Mouse (Mus musculus) midbrain, embryonic 13.5 days (tissue): ENCODE measurements around the gene Bpnt1. TPM values are rescaled to one million over a fixed set of nuclear protein-coding genes. Genes with fewer than 3 reads are reported as not detected.

Experiments
- ATAC-seq: fragments of 200-750 bp; cut with Nextera tagmentation; 2 replicates; pipeline ENCODE4 v1.8.0; 2017; ENCODE audit warnings: mild to moderate bottlenecking, moderate TSS enrichment, moderate library complexity
- H3K27ac ChIP-seq: fragments of 300-500 bp; sonication (generic); 2 replicates; pipeline ENCODE4 v1.5.1; 2015; ENCODE audit warnings: inconsistent platforms, mild to moderate bottlenecking, moderate library complexity
- H3K27me3 ChIP-seq: fragments of 300-500 bp; sonication (generic); 2 replicates; pipeline ENCODE4 v1.6.1; 2015; ENCODE audit warnings: mild to moderate bottlenecking, inconsistent platforms
- H3K36me3 ChIP-seq: fragments of 300-500 bp; sonication (generic); 2 replicates; pipeline ENCODE4 v1.6.1; 2015; ENCODE audit warnings: mild to moderate bottlenecking, inconsistent platforms
- H3K4me1 ChIP-seq: fragments of 300-500 bp; sonication (generic); replicated peaks from 2 replicates; pipeline ENCODE4 v1.6.1; 2015; ENCODE audit warnings: inconsistent platforms
- H3K4me2 ChIP-seq: fragments of 300-500 bp; sonication (generic); replicated peaks from 2 replicates; pipeline ENCODE4 v1.6.1; 2015; ENCODE audit warnings: moderate library complexity, mild to moderate bottlenecking, inconsistent platforms
- H3K4me3 ChIP-seq: fragments of 300-500 bp; sonication (generic); replicated peaks from 2 replicates; pipeline ENCODE4 v1.5.1; 2015; ENCODE audit warnings: mild to moderate bottlenecking, inconsistent platforms
- H3K9ac ChIP-seq: fragments of 300-500 bp; sonication (generic); replicated peaks from 2 replicates; pipeline ENCODE4 v1.6.1; 2015; ENCODE audit warnings: mild to moderate bottlenecking, inconsistent platforms
- H3K9me3 ChIP-seq: fragments of 300-500 bp; sonication (generic); 2 replicates; pipeline ENCODE4 v1.6.1; 2016; ENCODE audit warnings: mild to moderate bottlenecking, inconsistent platforms
- WGBS: fragments of 180-500 bp; shearing (Covaris S2); methylation state at CpG from one replicate; pipeline ENCODE4 v1.1.7; 2015; 5-methylcytosine and 5-hydroxymethylcytosine counted together
- polyA plus RNA-seq: library from polyadenylated mRNA; unstranded; fragments of >200 nt; fragmentation: Nextera tagmentation; extraction: Ambion mirVana; gene quantifications from 2 replicates; pipeline ENCODE4 v1.2.1, GENCODE M21; 2015

Gene Bpnt1
- polyA plus RNA-seq: 37.4 and 37.6 TPM in 2 replicates

DNA sequence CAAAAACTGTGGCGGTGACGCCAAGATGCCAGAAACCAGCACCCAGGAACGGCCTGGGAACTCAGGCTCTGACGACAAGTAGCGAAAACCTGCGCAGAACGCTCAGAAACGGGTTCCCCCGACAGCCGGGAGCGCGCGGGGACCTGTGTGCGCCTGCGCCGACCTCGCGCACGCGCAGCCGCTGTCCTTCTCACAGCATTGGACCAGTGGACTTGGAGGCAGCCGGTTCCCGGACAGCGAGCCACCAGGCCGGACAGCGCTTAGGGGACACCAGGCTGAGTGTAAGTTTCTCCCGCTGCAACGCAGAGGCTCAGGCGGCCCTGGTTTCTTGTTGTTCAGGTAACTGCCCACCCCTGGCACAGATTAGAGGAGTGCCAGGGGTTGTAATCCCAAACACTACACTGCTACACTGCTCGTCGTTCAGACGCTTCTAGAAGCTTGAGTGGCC is at the start of gene Bpnt1:
TSS of gene Bpnt1 (plus strand) at position 167 of the 448 bp plus-strand sequence.
- peak within 1 kb of the TSS; percentile 85 for H3K27ac ChIP-seq
- H3K9me3 ChIP-seq: no peaks in the 10 kb centered on the region
- peak within 1 kb of the TSS; percentile 69 for H3K4me3 ChIP-seq
- peak within 1 kb of the TSS; percentile 82 for H3K9ac ChIP-seq
- peak within 1 kb of the TSS; percentile 60 for H3K4me2 ChIP-seq
- under 1% methylated on average over 32 of the region's 32 CpGs for WGBS
- H3K4me1 ChIP-seq: peaks cover 50% of the 10 kb centered on the region
- H3K36me3 ChIP-seq: peaks cover 3% of the 10 kb centered on the region
- H3K27me3 ChIP-seq: no peaks in the 10 kb centered on the region
- ATAC-seq: peak; percentile 81

DNA sequence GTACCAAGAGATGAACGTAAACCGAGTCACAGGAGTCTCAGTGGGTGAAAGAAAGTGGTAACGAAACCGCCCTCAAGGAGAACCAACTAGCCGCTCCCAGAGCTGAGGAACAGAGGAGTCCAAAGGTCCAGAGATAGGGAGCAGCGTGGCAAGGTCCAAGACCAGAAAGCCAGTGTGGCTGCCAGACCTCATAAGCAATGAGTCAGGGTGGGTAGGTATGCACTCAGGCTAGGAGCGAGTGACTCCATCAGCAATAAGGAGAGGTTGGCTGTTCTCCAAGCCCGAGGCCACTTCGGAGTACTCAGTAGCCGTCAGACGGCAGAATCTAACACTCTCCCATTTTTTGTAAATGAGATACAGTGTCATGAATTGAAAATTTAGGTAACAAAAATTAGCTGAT is 49.1 kb upstream of the Bpnt1 start:
- 97% methylated on average over 11 of the region's 11 CpGs for WGBS
- no peaks in the 10 kb centered on the region for H3K4me1 ChIP-seq
- H3K27me3 ChIP-seq: no peaks in the 10 kb centered on the region
- no peak overlapping the region for H3K4me3 ChIP-seq
- no peak overlapping the region for H3K4me2 ChIP-seq
- no peak for ATAC-seq
- H3K9me3 ChIP-seq: no peaks in the 10 kb centered on the region
- no peak overlapping the region for H3K9ac ChIP-seq
- H3K27ac ChIP-seq: no peak overlapping the region
- peaks cover 89% of the 10 kb centered on the region for H3K36me3 ChIP-seq

DNA sequence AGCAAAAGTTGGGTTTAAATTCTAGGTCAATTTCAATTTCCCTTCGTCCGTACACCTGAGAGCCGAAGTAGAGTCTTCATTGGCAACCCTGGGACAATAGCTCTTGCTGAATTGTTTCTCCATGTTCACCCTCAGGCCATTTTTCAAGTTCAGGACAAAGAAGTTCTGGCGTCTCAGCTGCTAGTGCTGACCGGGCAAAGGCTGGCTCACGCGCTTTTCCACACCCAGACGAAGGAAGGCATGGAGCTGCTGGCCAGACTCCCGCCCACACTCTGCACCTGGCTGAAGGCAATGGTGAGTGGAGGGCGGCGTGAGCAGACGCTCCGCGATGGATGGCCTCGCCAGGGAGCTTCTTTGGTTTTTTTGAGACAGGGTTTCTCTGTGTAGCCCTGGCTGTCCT is 48.7 kb upstream of the Bpnt1 start:
- Histone ChIP-seq H3K27me3 (no peaks in the 10 kb centered on the region), H3K4me2 (no peak overlapping the region), H3K27ac (no peak overlapping the region), H3K36me3 (peaks cover 89% of the 10 kb centered on the region), H3K4me1 (no peaks in the 10 kb centered on the region), H3K4me3 (no peak overlapping the region), H3K9me3 (no peaks in the 10 kb centered on the region), H3K9ac (no peak overlapping the region)
- ATAC-seq: no peak
- WGBS: 95% methylated on average over 15 of the region's 15 CpGs

DNA sequence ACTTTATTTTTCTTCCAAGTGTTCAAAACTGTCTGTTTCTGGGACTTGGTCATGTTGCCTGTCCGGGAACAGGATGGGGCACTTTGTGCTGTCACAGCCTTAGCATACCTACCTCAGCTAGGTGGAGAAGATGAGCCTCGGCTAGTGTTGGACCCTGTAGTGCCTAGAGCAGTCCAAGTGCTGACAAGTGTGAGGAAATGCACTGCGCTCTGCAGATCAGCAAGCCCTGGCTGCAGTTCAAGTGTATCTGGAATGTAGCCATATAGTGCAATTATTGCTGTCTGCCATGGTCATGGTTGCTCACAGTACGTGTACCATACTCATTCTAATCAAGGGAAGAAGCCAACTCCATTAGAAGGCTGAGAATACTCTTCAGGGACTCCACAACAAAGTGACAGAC is 47.2 kb upstream of the Bpnt1 start:
- Histone ChIP-seq H3K4me1 (no peaks in the 10 kb centered on the region), H3K36me3 (peaks cover 80% of the 10 kb centered on the region), H3K27me3 (no peaks in the 10 kb centered on the region), H3K9me3 (no peaks in the 10 kb centered on the region), H3K27ac (no peak overlapping the region), H3K9ac (no peak overlapping the region), H3K4me3 (no peak overlapping the region), H3K4me2 (no peak overlapping the region)
- ATAC-seq: peak; percentile 65; the same call in 1 of the 2 replicates
- WGBS: 80% methylated on average over 4 of the region's 4 CpGs

DNA sequence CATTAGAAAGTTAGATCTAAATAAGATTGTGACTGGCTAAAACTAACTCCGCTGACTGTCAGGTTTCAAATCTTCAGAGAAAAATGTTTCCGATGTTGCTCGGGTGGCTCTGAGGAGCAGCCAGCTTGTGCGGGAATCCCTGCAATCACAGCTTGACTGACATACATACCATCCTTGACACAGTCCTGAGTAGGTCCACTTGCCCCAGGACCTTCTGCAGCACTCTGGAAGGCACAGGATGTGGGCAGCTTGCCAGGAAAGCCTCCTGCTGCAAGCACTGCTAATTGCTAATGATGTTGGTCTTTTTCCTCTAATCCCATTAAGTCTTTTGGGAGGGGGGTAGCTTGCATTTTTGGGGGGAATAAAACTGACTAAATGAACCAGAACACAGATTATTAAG is 46.8 kb upstream of the Bpnt1 start:
- H3K36me3 ChIP-seq: peaks cover 79% of the 10 kb centered on the region
- H3K27ac ChIP-seq: no peak overlapping the region
- H3K9ac ChIP-seq: no peak overlapping the region
- H3K4me3 ChIP-seq: no peak overlapping the region
- H3K27me3 ChIP-seq: no peaks in the 10 kb centered on the region
- no peaks in the 10 kb centered on the region for H3K9me3 ChIP-seq
- H3K4me1 ChIP-seq: no peaks in the 10 kb centered on the region
- H3K4me2 ChIP-seq: no peak overlapping the region
- ATAC-seq: peak; percentile 58; the same call in 1 of the 2 replicates
- WGBS: 91% methylated on average over 4 of the region's 4 CpGs

DNA sequence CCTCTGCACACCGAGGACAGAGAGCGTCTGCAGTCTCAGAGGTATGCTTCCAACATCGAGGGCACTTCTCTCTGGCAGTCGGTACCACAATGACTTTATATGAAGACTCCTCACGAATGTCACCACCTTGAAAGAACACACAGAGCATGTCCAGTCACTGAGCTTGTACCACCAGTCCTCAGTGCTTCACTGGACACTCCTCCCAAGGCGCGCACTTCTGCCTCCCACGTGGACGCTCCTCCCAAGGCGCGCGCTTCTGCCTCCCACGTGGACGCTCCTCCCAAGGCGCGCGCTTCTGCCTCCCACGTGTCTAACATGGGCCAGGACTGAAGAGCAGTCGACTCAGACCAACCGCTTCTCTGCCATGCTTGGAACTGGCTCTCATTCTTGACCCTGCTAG is 44.9 kb upstream of the Bpnt1 start:
- Histone ChIP-seq H3K4me3 (no peak overlapping the region), H3K36me3 (peaks cover 81% of the 10 kb centered on the region), H3K4me1 (no peaks in the 10 kb centered on the region), H3K9me3 (no peaks in the 10 kb centered on the region), H3K27me3 (no peaks in the 10 kb centered on the region), H3K27ac (no peak overlapping the region), H3K9ac (no peak overlapping the region), H3K4me2 (no peak overlapping the region)
- 95% methylated on average over 20 of the region's 20 CpGs for WGBS
- ATAC-seq: no peak

DNA sequence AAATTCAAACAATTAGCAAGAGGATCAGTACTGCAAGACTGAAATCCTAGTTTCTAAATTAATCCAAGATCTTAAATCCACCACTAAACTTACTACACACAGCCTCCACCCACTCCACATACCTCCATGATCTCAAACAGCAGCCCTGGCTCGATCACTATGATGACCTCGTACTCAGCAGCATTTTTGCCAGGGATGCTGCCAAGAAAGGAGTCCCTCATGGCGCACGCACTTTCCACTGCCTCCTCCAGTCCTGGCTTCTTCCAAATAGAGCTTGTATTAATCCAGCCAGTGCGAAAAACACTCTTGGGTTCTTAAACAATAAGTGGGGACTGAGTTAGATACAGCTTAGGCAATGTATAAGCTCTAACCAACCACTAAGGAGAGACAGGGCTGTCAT is 42.7 kb upstream of the Bpnt1 start:
- WGBS: 88% methylated on average over 5 of the region's 5 CpGs

DNA sequence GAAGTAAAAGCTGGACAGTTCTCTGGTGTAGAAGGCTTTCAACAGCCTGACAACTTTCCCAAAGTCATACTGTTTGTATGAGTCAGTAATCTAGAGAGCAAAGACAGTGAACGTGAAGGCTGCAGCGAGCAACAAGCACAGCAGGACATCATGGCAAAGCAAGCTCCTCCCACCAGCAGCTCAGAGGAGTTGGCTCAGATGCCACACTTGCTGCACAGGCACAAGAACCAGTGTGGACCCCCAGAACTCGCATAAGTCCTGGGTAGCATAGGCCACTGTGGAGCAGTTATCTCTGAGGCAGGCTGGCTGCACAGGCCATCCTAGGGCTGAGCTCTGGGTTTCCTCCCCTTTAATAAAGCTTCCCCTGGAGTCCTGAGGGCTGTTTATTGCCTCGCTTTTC is 40.6 kb upstream of the Bpnt1 start:
- no peak overlapping the region for H3K4me2 ChIP-seq
- H3K9me3 ChIP-seq: no peaks in the 10 kb centered on the region
- no peaks in the 10 kb centered on the region for H3K27me3 ChIP-seq
- ATAC-seq: no peak
- H3K36me3 ChIP-seq: peaks cover 80% of the 10 kb centered on the region
- H3K4me1 ChIP-seq: no peaks in the 10 kb centered on the region
- no peak overlapping the region for H3K9ac ChIP-seq
- WGBS: 73% methylated on average over 4 of the region's 4 CpGs
- no peak overlapping the region for H3K27ac ChIP-seq
- no peak overlapping the region for H3K4me3 ChIP-seq

More for the DNA sequence above, 42.7 kb upstream of the Bpnt1 start:
- H3K27ac ChIP-seq: no peak overlapping the region
- no peak overlapping the region for H3K4me3 ChIP-seq
- peaks cover 82% of the 10 kb centered on the region for H3K36me3 ChIP-seq
- H3K27me3 ChIP-seq: no peaks in the 10 kb centered on the region
- ATAC-seq: no peak
- no peaks in the 10 kb centered on the region for H3K4me1 ChIP-seq
- no peaks in the 10 kb centered on the region for H3K9me3 ChIP-seq
- no peak overlapping the region for H3K4me2 ChIP-seq
- no peak overlapping the region for H3K9ac ChIP-seq

DNA sequence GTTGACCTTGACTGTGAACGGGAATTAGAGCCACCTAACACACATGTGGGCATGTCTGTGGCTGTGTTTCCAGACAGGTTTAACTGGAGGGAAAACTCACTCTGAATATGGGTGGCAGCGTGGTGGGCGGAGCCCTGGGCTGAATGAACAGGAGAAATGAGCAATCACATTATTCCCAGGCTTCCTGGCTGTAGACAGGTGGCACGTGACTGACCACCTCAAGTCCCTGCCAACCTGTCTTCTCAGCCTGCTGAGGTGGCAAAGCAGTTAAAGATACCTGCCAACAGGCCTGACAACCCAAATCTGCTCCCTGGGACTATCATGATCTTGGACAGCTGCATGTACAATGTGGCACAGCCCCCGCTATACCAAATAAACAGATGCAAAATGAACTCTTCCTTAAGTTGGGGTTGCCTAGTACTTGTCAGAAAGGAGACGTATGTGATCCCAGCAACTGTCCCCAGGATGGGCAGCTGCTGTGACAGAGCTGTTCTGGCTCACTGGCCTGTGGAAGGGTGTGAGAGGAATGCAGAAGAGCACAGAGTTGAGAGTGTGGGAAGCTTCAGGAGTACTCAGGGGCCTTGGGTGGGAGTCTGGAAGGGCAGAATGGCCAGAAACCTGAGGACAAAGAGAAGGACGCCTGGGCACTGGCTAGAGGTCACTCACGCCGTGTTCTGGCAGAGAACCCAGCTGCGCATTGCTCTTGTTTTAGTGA is 39.1 kb upstream of the Bpnt1 start:
- no peaks in the 10 kb centered on the region for H3K9me3 ChIP-seq
- ATAC-seq: no peak
- H3K36me3 ChIP-seq: peaks cover 82% of the 10 kb centered on the region
- WGBS: 92% methylated on average over 10 of the region's 10 CpGs
- H3K4me3 ChIP-seq: no peak overlapping the region
- no peak overlapping the region for H3K9ac ChIP-seq
- no peaks in the 10 kb centered on the region for H3K4me1 ChIP-seq
- H3K27ac ChIP-seq: no peak overlapping the region
- H3K4me2 ChIP-seq: no peak overlapping the region
- H3K27me3 ChIP-seq: no peaks in the 10 kb centered on the region

DNA sequence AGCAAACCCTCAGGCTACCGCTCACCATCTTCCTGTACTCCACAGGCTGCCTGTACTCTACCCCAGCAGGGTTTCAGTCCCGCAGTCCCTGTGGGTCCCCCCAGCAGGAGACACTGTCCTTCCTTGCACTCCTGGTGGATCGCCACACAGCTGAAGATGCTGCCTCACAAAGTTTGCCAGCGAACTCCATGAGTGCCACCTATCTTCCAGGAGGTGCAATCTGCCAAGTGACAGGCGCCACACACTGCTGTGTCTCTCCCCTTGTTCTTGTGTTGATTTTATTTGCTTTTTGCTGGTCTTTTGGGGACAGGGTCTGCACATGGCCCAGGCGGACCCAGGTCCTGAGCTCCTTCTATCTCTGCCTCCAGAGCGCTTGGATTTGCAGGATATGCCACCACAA is 35.1 kb upstream of the Bpnt1 start:
- H3K27me3 ChIP-seq: no peaks in the 10 kb centered on the region
- no peak for ATAC-seq
- H3K4me2 ChIP-seq: no peak overlapping the region
- 92% methylated on average over 7 of the region's 7 CpGs for WGBS
- peaks cover 74% of the 10 kb centered on the region for H3K36me3 ChIP-seq
- H3K27ac ChIP-seq: no peak overlapping the region
- H3K4me1 ChIP-seq: no peaks in the 10 kb centered on the region
- H3K9me3 ChIP-seq: no peaks in the 10 kb centered on the region
- no peak overlapping the region for H3K9ac ChIP-seq
- no peak overlapping the region for H3K4me3 ChIP-seq

DNA sequence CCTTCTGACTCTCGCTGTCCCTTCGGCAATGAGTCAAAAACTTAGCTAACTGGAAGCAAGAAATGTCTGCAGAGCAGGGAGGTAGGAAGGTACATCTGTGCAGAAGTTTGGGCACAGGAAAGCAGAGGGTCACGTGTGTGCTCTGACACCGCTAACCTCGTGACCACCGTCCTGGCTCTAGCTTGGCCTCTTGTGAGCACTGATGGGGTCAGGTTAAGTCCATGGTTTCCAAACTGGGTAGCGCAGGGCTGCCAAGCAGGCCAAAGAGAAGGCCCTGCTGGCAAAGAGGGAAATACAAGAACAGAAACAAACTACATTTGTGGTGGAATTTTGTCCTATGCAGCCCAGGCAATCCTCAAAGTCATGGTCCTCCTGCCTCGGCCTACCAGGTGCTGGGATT is 33.5 kb upstream of the Bpnt1 start:
- Histone ChIP-seq H3K4me3 (no peak overlapping the region), H3K9me3 (no peaks in the 10 kb centered on the region), H3K9ac (no peak overlapping the region), H3K36me3 (peaks cover 73% of the 10 kb centered on the region), H3K27me3 (no peaks in the 10 kb centered on the region), H3K4me1 (no peaks in the 10 kb centered on the region), H3K27ac (no peak overlapping the region), H3K4me2 (no peak overlapping the region)
- WGBS: 98% methylated on average over 8 of the region's 8 CpGs
- no peak for ATAC-seq

DNA sequence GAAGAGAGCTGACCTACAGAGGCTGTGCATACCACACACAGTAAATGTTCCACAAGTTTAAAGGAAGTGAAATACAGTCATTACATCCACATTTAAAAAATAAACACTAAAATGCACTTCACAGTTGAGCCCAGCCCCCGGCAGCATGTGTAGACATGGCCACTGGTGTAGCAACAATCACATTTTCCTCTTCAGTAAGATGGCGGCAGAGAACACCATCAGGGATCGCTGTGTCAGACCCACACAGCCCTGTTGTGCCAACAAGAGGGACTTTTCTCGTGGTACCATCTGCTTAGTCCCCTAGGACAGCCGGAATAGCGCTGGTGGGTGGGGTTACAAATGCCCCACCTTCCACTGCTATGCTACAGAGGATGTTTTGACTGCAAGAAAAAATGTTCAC is 29.1 kb upstream of the Bpnt1 start:
- H3K9ac ChIP-seq: no peak overlapping the region
- no peak for ATAC-seq
- peaks cover 52% of the 10 kb centered on the region for H3K36me3 ChIP-seq
- H3K9me3 ChIP-seq: no peaks in the 10 kb centered on the region
- no peak overlapping the region for H3K4me2 ChIP-seq
- no peak overlapping the region for H3K27ac ChIP-seq
- H3K4me1 ChIP-seq: no peaks in the 10 kb centered on the region
- no peak overlapping the region for H3K4me3 ChIP-seq
- H3K27me3 ChIP-seq: no peaks in the 10 kb centered on the region
- 96% methylated on average over 6 of the region's 6 CpGs for WGBS

DNA sequence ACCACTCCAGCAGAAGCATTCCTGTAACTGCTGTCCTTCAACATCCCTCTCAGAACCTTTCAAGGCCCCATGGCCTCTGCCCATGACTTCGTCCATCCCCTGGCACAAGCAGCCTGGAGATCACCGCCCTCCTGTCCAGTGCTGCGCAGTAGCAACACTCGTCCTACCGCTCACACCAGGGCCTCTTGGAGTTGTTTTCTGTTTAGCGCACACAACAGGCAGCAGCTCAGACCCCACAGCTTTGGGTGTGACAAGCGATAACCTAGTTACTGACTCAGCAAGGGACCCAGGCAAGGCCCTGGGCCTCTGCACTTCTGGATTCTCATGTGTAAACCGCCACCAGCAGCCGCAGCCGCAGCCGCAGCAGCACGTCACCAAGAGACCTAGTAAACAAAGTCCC is 25.1 kb upstream of the Bpnt1 start:
- H3K9me3 ChIP-seq: no peaks in the 10 kb centered on the region
- no peak overlapping the region for H3K4me3 ChIP-seq
- no peaks in the 10 kb centered on the region for H3K4me1 ChIP-seq
- H3K4me2 ChIP-seq: no peak overlapping the region
- no peak overlapping the region for H3K9ac ChIP-seq
- H3K36me3 ChIP-seq: peaks cover 44% of the 10 kb centered on the region
- H3K27ac ChIP-seq: no peak overlapping the region
- H3K27me3 ChIP-seq: no peaks in the 10 kb centered on the region
- no peak for ATAC-seq
- WGBS: 96% methylated on average over 12 of the region's 12 CpGs
